Comparison of ENCODE assay signal across 21 mouse cellular contexts in genomic region chr10:30281666-30282065, GRCm38 (mm10).
DNase-seq lines count a peak whose midpoint lies in the region; ATAC-seq and TF ChIP-seq lines count a peak whose summit lies in the region.
"Had no signal": no experiment of that assay in that cellular context is flagged by ENCODE, and none has a peak within 500 bp of the region (broad histone marks: within the 10 kb centered on the region; RNA-seq: fewer than 3 reads in every experiment).

No protein-coding gene starts in this region.

- no peak overlapping the region for H3K27ac ChIP-seq in kidney, embryonic 16.5 days (ENCODE audit: low read length)
- no peak overlapping the region for H3K27ac ChIP-seq in kidney, postnatal 0 days
- H3K27ac ChIP-seq: embryonic facial prominence, embryonic 13.5 days; embryonic facial prominence, embryonic 15.5 days; forebrain, embryonic 10.5 days; forebrain, embryonic 12.5 days had no signal

- WGBS in kidney, embryonic 16.5 days = 79% methylated on average over 2 of the region's 2 CpGs
- 62% methylated on average over 2 of the region's 2 CpGs for WGBS in kidney, postnatal 0 days

- H3K9me3 ChIP-seq in kidney, embryonic 16.5 days (ENCODE audit: low read length) = no peaks in the 10 kb centered on the region
- no peaks in the 10 kb centered on the region; the same call in 1 of the 2 replicates for H3K9me3 ChIP-seq in kidney, postnatal 0 days (replicated peaks; ENCODE audit: low read length)
- H3K9me3 ChIP-seq: embryonic facial prominence, embryonic 13.5 days; embryonic facial prominence, embryonic 15.5 days had no signal

- H3K4me1 ChIP-seq in kidney, embryonic 16.5 days (ENCODE audit: insufficient read depth, low read length) = peaks cover 13% of the 10 kb centered on the region
- H3K4me1 ChIP-seq in kidney, postnatal 0 days (replicated peaks; ENCODE audit: insufficient read depth, low read length) = 0 out of 2 replicates have a peak, but pooled peaks cover 5% of the 10 kb centered on the region
- H3K4me1 ChIP-seq: embryonic facial prominence, embryonic 13.5 days; embryonic facial prominence, embryonic 15.5 days; forebrain, embryonic 10.5 days; forebrain, embryonic 12.5 days had no signal

- no peak for ATAC-seq in kidney, embryonic 16.5 days (ENCODE audit: low FRiP score, low TSS enrichment)
- peak; percentile 57; the same call in 1 of the 2 replicates for ATAC-seq in kidney, postnatal 0 days (replicated peaks; ENCODE audit: low FRiP score, low read depth)
- ATAC-seq: forebrain, embryonic 14.5 days; forebrain, embryonic 16.5 days had no signal

- no peak overlapping the region for H3K9ac ChIP-seq in kidney, embryonic 16.5 days (replicated peaks; ENCODE audit: low read length)
- H3K9ac ChIP-seq in kidney, postnatal 0 days (ENCODE audit: low read depth, low read length) = no peak overlapping the region
- H3K9ac ChIP-seq: embryonic facial prominence, embryonic 13.5 days; embryonic facial prominence, embryonic 15.5 days; forebrain, embryonic 12.5 days had no signal

- no peak overlapping the region for H3K4me2 ChIP-seq in kidney, embryonic 16.5 days (replicated peaks; ENCODE audit: low read depth, low read length)
- no peak overlapping the region for H3K4me2 ChIP-seq in kidney, postnatal 0 days (ENCODE audit: low read length)
- H3K4me2 ChIP-seq: embryonic facial prominence, embryonic 13.5 days; embryonic facial prominence, embryonic 15.5 days; forebrain, embryonic 12.5 days had no signal

- peak; percentile 10 to 12 for DNase-seq in kidney, adult 8-10 months
- no peak for DNase-seq in kidney, postnatal 0 days (ENCODE audit: low spot score)
- no peak for DNase-seq in kidney, adult 11 months
- DNase-seq: adrenal gland, adult 2 months; adrenal gland, postnatal 10 days; adrenal gland, postnatal 25 days; cerebellum, adult 11 months; cerebellum, adult 18-20 months; cerebellum, adult 8-10 months; cerebellum, adult 9-11 months; cerebellum, postnatal 14 days; cerebellum, postnatal 36 days; embryo, embryonic 11 days had no signal

- H3K36me3 ChIP-seq in kidney, embryonic 16.5 days (ENCODE audit: insufficient read depth, low read length) = no peaks in the 10 kb centered on the region
- H3K36me3 ChIP-seq in kidney, postnatal 0 days (ENCODE audit: insufficient read depth, low read length) = no peaks in the 10 kb centered on the region
- H3K36me3 ChIP-seq: embryonic facial prominence, embryonic 13.5 days; embryonic facial prominence, embryonic 15.5 days; forebrain, embryonic 10.5 days; forebrain, embryonic 12.5 days had no signal

- H3K27me3 ChIP-seq in kidney, embryonic 16.5 days (ENCODE audit: insufficient read depth, low read length) = no peaks in the 10 kb centered on the region
- no peaks in the 10 kb centered on the region for H3K27me3 ChIP-seq in kidney, postnatal 0 days (ENCODE audit: insufficient read depth, low read length)
- H3K27me3 ChIP-seq: embryonic facial prominence, embryonic 13.5 days; embryonic facial prominence, embryonic 15.5 days; forebrain, embryonic 12.5 days had no signal

- TF ChIP-seq CTCF in kidney, postnatal 0 days (IDR thresholded peaks at IDR 0.05; ENCODE audit: low read depth) = no peak

- no peak overlapping the region for H3K4me3 ChIP-seq in kidney, embryonic 16.5 days (ENCODE audit: low read length)
- H3K4me3 ChIP-seq in kidney, postnatal 0 days (replicated peaks; ENCODE audit: low read depth, low read length) = no peak overlapping the region
- H3K4me3 ChIP-seq: embryonic facial prominence, embryonic 13.5 days; embryonic facial prominence, embryonic 15.5 days; erythroblast, embryonic 14.5 days; forebrain, embryonic 10.5 days; forebrain, embryonic 12.5 days had no signal

Comparison
In these comparisons a context has a peak if more than half of its experiments do, and no peak if none do; other contexts are left out.
1. DNase-seq: peak in kidney, adult 8-10 months (2 of 2); none in kidney, postnatal 0 days (single experiment) and kidney, adult 11 months (single experiment).